Comparison of ENCODE assay signal across 29 mouse cellular contexts in the genomic region with DNA sequence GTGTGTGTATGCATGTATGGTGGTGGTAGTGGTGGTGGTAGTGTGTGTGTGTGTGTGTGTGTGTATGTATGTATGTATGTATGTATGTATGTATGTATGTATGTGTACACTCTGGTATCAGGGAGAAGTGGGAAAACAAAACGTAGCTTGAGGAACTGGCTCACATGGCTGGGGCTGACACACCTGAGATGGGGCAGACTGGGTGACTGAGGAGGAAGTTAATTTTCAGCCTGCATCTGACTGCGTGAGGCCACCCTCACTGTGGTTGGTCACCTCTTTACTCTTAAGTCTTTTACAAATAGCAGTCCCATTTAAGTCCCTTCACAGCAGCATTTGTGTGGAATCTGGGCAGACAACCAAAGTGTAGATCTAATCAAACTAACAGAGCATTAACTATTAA. TPM values are rescaled to one million over a fixed set of nuclear protein-coding genes. Genes with fewer than 3 reads are reported as not detected.
DNase-seq lines count a peak whose midpoint lies in the region; ATAC-seq and TF ChIP-seq lines count a peak whose summit lies in the region.
"Had no signal": no experiment of that assay in that cellular context is flagged by ENCODE, and none has a peak within 500 bp of the region (broad histone marks: within the 10 kb centered on the region; RNA-seq: fewer than 3 reads in every experiment).

No protein-coding gene starts in this region.

- no peak overlapping the region for H3K4me3 ChIP-seq in intestine, embryonic 14.5 days (ENCODE audit: low read depth, low read length)
- H3K4me3 ChIP-seq in intestine, postnatal 0 days (ENCODE audit: low read depth, low read length): no peak overlapping the region
- H3K4me3 ChIP-seq in lung, postnatal 0 days (ENCODE audit: low read depth, low read length): no peak overlapping the region
- H3K4me3 ChIP-seq in intestine, embryonic 16.5 days (ENCODE audit: low read length): no peak overlapping the region
- H3K4me3 ChIP-seq in stomach, postnatal 0 days (ENCODE audit: low read depth, low read length): no peak overlapping the region
- no peak overlapping the region for H3K4me3 ChIP-seq in hindbrain, embryonic 16.5 days (ENCODE audit: low read length)
- H3K4me3 ChIP-seq: embryonic facial prominence, embryonic 12.5 days; embryonic facial prominence, embryonic 15.5 days; gastrocnemius, adult 2 months; hindbrain, embryonic 12.5 days; hindbrain, embryonic 15.5 days had no signal

- DNase-seq in intestine, embryonic 14.5 days (ENCODE audit: low spot score): no peak
- no peak for DNase-seq in lung, postnatal 0 days (ENCODE audit: low spot score)
- DNase-seq in lung, postnatal 4 days: no peak
- peak; percentile 35 for DNase-seq in stomach, postnatal 0 days (ENCODE audit: low spot score)
- DNase-seq in layer of hippocampus, adult 11-12 months (ENCODE audit: low spot score): no peak
- DNase-seq: adrenal gland, postnatal 10 days; adrenal gland, postnatal 36 days; B cell, adult 2 months; cerebellum, adult 2 months; cerebellum, postnatal 25 days; forebrain, postnatal 0 days; gastrocnemius, adult 2 months; gastrocnemius, postnatal 14 days; heart, adult 11 months had no signal

- no peak for TF ChIP-seq EP300 in lung, postnatal 0 days (IDR thresholded peaks at IDR 0.05)
- no peak for TF ChIP-seq EP300 in stomach, postnatal 0 days (optimal IDR thresholded peaks at IDR 0.05)

- no peak for TF ChIP-seq CTCF in intestine, postnatal 0 days (IDR thresholded peaks at IDR 0.05; ENCODE audit: low read depth)
- TF ChIP-seq CTCF in lung, postnatal 0 days (IDR thresholded peaks at IDR 0.05): no peak
- TF ChIP-seq CTCF in stomach, postnatal 0 days (IDR thresholded peaks at IDR 0.05; ENCODE audit: low read depth): no peak

- no peaks in the 10 kb centered on the region for H3K9me3 ChIP-seq in intestine, embryonic 14.5 days (ENCODE audit: control insufficient read depth, low read length)
- no peaks in the 10 kb centered on the region for H3K9me3 ChIP-seq in intestine, postnatal 0 days (ENCODE audit: control insufficient read depth)
- no peaks in the 10 kb centered on the region for H3K9me3 ChIP-seq in lung, postnatal 0 days (ENCODE audit: low read length)
- no peaks in the 10 kb centered on the region for H3K9me3 ChIP-seq in intestine, embryonic 16.5 days (ENCODE audit: control insufficient read depth, low read length)
- H3K9me3 ChIP-seq in stomach, postnatal 0 days (ENCODE audit: control insufficient read depth, low read length): no peaks in the 10 kb centered on the region
- H3K9me3 ChIP-seq in hindbrain, embryonic 16.5 days (ENCODE audit: control insufficient read depth, low read length): no peaks in the 10 kb centered on the region
- H3K9me3 ChIP-seq: embryonic facial prominence, embryonic 12.5 days; embryonic facial prominence, embryonic 15.5 days; hindbrain, embryonic 12.5 days; hindbrain, embryonic 15.5 days had no signal

- no peak overlapping the region for H3K9ac ChIP-seq in intestine, embryonic 14.5 days (ENCODE audit: low read length)
- no peak overlapping the region for H3K9ac ChIP-seq in intestine, postnatal 0 days (ENCODE audit: low read depth, low read length)
- H3K9ac ChIP-seq in lung, postnatal 0 days (replicated peaks; ENCODE audit: low read depth): no peak overlapping the region
- no peak overlapping the region for H3K9ac ChIP-seq in intestine, embryonic 16.5 days (ENCODE audit: low read depth, low read length)
- H3K9ac ChIP-seq in stomach, postnatal 0 days (ENCODE audit: low read length): no peak overlapping the region
- H3K9ac ChIP-seq in hindbrain, embryonic 16.5 days (ENCODE audit: low read depth, low read length): no peak overlapping the region
- H3K9ac ChIP-seq: embryonic facial prominence, embryonic 12.5 days; embryonic facial prominence, embryonic 15.5 days; forebrain, postnatal 0 days; hindbrain, embryonic 12.5 days; hindbrain, embryonic 15.5 days had no signal

- WGBS in intestine, embryonic 14.5 days: 65% methylated on average over 2 of the region's 2 CpGs
- WGBS in intestine, postnatal 0 days: 32% methylated on average over 2 of the region's 2 CpGs
- whole genome bisulfite sequencing in lung, postnatal 0 days: 59% methylated on average over 2 of the region's 2 CpGs
- 61% methylated on average over 2 of the region's 2 CpGs for WGBS in intestine, embryonic 16.5 days
- WGBS in stomach, postnatal 0 days: 37% methylated on average over 2 of the region's 2 CpGs
- 85% methylated on average over 2 of the region's 2 CpGs for WGBS in hindbrain, embryonic 16.5 days

- H3K4me1 ChIP-seq in intestine, embryonic 14.5 days (replicated peaks; ENCODE audit: control insufficient read depth, insufficient read depth, low read length): no peaks in the 10 kb centered on the region
- no peaks in the 10 kb centered on the region for H3K4me1 ChIP-seq in intestine, postnatal 0 days (replicated peaks; ENCODE audit: control insufficient read depth, insufficient read depth, low read length)
- H3K4me1 ChIP-seq in lung, postnatal 0 days (ENCODE audit: insufficient read depth, low read depth, low read length): no peaks in the 10 kb centered on the region
- peaks cover 1% of the 10 kb centered on the region; the same call in 1 of the 2 replicates for H3K4me1 ChIP-seq in intestine, embryonic 16.5 days (ENCODE audit: control insufficient read depth, insufficient read depth, low read length)
- no peaks in the 10 kb centered on the region for H3K4me1 ChIP-seq in stomach, postnatal 0 days (replicated peaks; ENCODE audit: control insufficient read depth, insufficient read depth)
- H3K4me1 ChIP-seq in hindbrain, embryonic 16.5 days (ENCODE audit: control insufficient read depth, insufficient read depth, low read depth, low read length): peaks cover 4% of the 10 kb centered on the region
- H3K4me1 ChIP-seq: embryonic facial prominence, embryonic 12.5 days; embryonic facial prominence, embryonic 15.5 days; hindbrain, embryonic 15.5 days had no signal

- no peak overlapping the region for H3K4me2 ChIP-seq in intestine, embryonic 14.5 days (ENCODE audit: low read length)
- no peak overlapping the region for H3K4me2 ChIP-seq in intestine, postnatal 0 days (replicated peaks; ENCODE audit: low read depth)
- no peak overlapping the region for H3K4me2 ChIP-seq in lung, postnatal 0 days (replicated peaks; ENCODE audit: low read depth, low read length)
- H3K4me2 ChIP-seq in intestine, embryonic 16.5 days (ENCODE audit: low read depth, low read length): no peak overlapping the region
- H3K4me2 ChIP-seq in stomach, postnatal 0 days (replicated peaks; ENCODE audit: low read depth): no peak overlapping the region
- H3K4me2 ChIP-seq in hindbrain, embryonic 16.5 days (ENCODE audit: low read length): no peak overlapping the region
- H3K4me2 ChIP-seq: embryonic facial prominence, embryonic 12.5 days; embryonic facial prominence, embryonic 15.5 days; heart, embryonic 11.5 days; hindbrain, embryonic 12.5 days; hindbrain, embryonic 15.5 days had no signal

- no peaks in the 10 kb centered on the region for H3K27me3 ChIP-seq in intestine, embryonic 14.5 days (replicated peaks; ENCODE audit: control insufficient read depth, insufficient read depth, low read length)
- H3K27me3 ChIP-seq in intestine, postnatal 0 days (replicated peaks; ENCODE audit: control insufficient read depth, insufficient read depth, low read length): no peaks in the 10 kb centered on the region
- no peaks in the 10 kb centered on the region for H3K27me3 ChIP-seq in lung, postnatal 0 days (replicated peaks; ENCODE audit: insufficient read depth, low read length)
- no peaks in the 10 kb centered on the region for H3K27me3 ChIP-seq in intestine, embryonic 16.5 days (replicated peaks; ENCODE audit: control insufficient read depth, insufficient read depth, low read length)
- no peaks in the 10 kb centered on the region for H3K27me3 ChIP-seq in stomach, postnatal 0 days (ENCODE audit: control insufficient read depth, insufficient read depth, low read length)
- no peaks in the 10 kb centered on the region for H3K27me3 ChIP-seq in hindbrain, embryonic 16.5 days (replicated peaks; ENCODE audit: control insufficient read depth, insufficient read depth, low read length)
- H3K27me3 ChIP-seq: embryonic facial prominence, embryonic 12.5 days; embryonic facial prominence, embryonic 15.5 days; hindbrain, embryonic 12.5 days; hindbrain, embryonic 15.5 days; Patski had no signal

- no peak; the same call in 1 of the 2 replicates for ATAC-seq in intestine, embryonic 14.5 days (replicated peaks; ENCODE audit: low FRiP score, low TSS enrichment, low read depth)
- ATAC-seq in intestine, postnatal 0 days: no peak
- 0 out of 2 replicates have a peak, but pooled peaks have one; percentile 41 for ATAC-seq in lung, postnatal 0 days
- peak; percentile 63 for ATAC-seq in intestine, embryonic 16.5 days
- peak; percentile 55; the same call in 1 of the 2 replicates for ATAC-seq in stomach, postnatal 0 days (ENCODE audit: low FRiP score, low TSS enrichment)
- ATAC-seq in hindbrain, embryonic 16.5 days: no peak
- ATAC-seq: forebrain, embryonic 14.5 days; forebrain, postnatal 0 days; Patski had no signal

- 0 out of 2 replicates have a peak overlapping the region, but pooled peaks have one; percentile 4 for H3K27ac ChIP-seq in intestine, embryonic 14.5 days (ENCODE audit: low read depth)
- H3K27ac ChIP-seq in intestine, postnatal 0 days (ENCODE audit: low read depth, low read length): no peak overlapping the region
- H3K27ac ChIP-seq in lung, postnatal 0 days (ENCODE audit: low read length): 0 out of 2 replicates have a peak overlapping the region, but pooled peaks have one; percentile 14
- H3K27ac ChIP-seq in intestine, embryonic 16.5 days (ENCODE audit: low read length): no peak overlapping the region
- H3K27ac ChIP-seq in stomach, postnatal 0 days (replicated peaks): no peak overlapping the region
- no peak overlapping the region for H3K27ac ChIP-seq in hindbrain, embryonic 16.5 days (ENCODE audit: low read depth, low read length)
- H3K27ac ChIP-seq: embryonic facial prominence, embryonic 12.5 days; embryonic facial prominence, embryonic 15.5 days; gastrocnemius, adult 2 months; hindbrain, embryonic 12.5 days; hindbrain, embryonic 15.5 days had no signal

- H3K36me3 ChIP-seq in intestine, embryonic 14.5 days (ENCODE audit: control insufficient read depth, insufficient read depth, low read length): no peaks in the 10 kb centered on the region
- H3K36me3 ChIP-seq in intestine, postnatal 0 days (ENCODE audit: control insufficient read depth, insufficient read depth): no peaks in the 10 kb centered on the region
- no peaks in the 10 kb centered on the region for H3K36me3 ChIP-seq in lung, postnatal 0 days (ENCODE audit: insufficient read depth, low read length)
- H3K36me3 ChIP-seq in intestine, embryonic 16.5 days (ENCODE audit: control insufficient read depth, insufficient read depth, low read length): no peaks in the 10 kb centered on the region
- H3K36me3 ChIP-seq in stomach, postnatal 0 days (ENCODE audit: control insufficient read depth, insufficient read depth, low read length): no peaks in the 10 kb centered on the region
- no peaks in the 10 kb centered on the region for H3K36me3 ChIP-seq in hindbrain, embryonic 16.5 days (ENCODE audit: control insufficient read depth, insufficient read depth, low read length)
- H3K36me3 ChIP-seq: embryonic facial prominence, embryonic 12.5 days; embryonic facial prominence, embryonic 15.5 days; G1E; hindbrain, embryonic 12.5 days; hindbrain, embryonic 15.5 days had no signal

RNA-seq across cellular contexts. Expression of gene Gm11985, which starts 9.1 kb away (rescaled TPM):
- polyA plus RNA-seq in intestine, embryonic 14.5 days (2014; fragmentation: Nextera tagmentation; extraction: Ambion mirVana): not detected in 2 replicates
- polyA plus RNA-seq in intestine, postnatal 0 days (2015; fragmentation: Nextera tagmentation; extraction: Ambion mirVana): not detected in 2 replicates
- polyA plus RNA-seq in lung, postnatal 0 days (2015; fragmentation: Nextera tagmentation; extraction: Ambion mirVana): not detected in 2 replicates
- not detected in 2 replicates for polyA plus RNA-seq in intestine, embryonic 16.5 days (2015; fragmentation: Nextera tagmentation; extraction: Ambion mirVana)
- polyA plus RNA-seq in stomach, postnatal 0 days (2015; fragmentation: Nextera tagmentation; extraction: Ambion mirVana): not detected in 2 replicates
- not detected in 2 replicates for polyA plus RNA-seq in hindbrain, embryonic 16.5 days (2015; fragmentation: Nextera tagmentation; extraction: Ambion mirVana)
- polyA plus RNA-seq: cerebellum, adult 2 months; embryonic facial prominence, embryonic 12.5 days; embryonic facial prominence, embryonic 15.5 days; forebrain, embryonic 11.5 days; forebrain, embryonic 14.5 days; forebrain, postnatal 0 days; frontal cortex, adult 2 months; G1E; heart, embryonic 11.5 days; heart, embryonic 14.5 days; heart, postnatal 0 days; hindbrain, embryonic 12.5 days; Patski had no signal

RNA-seq across cellular contexts. Expression of gene Igfbp1, which starts 18.3 kb away (rescaled TPM):
- 0.15 and 0.57 TPM in 2 replicates for polyA plus RNA-seq in intestine, embryonic 14.5 days (2014; fragmentation: Nextera tagmentation; extraction: Ambion mirVana)
- polyA plus RNA-seq in intestine, postnatal 0 days (2015; fragmentation: Nextera tagmentation; extraction: Ambion mirVana): 0.12 TPM in 1 of 2 replicates, not detected in the other
- 0.23 and 0.69 TPM in 2 replicates for polyA plus RNA-seq in lung, postnatal 0 days (2015; fragmentation: Nextera tagmentation; extraction: Ambion mirVana)
- polyA plus RNA-seq in intestine, embryonic 16.5 days (2015; fragmentation: Nextera tagmentation; extraction: Ambion mirVana): 3.3 and 6.4 TPM in 2 replicates
- 2.3 and 4.5 TPM in 2 replicates for polyA plus RNA-seq in stomach, postnatal 0 days (2015; fragmentation: Nextera tagmentation; extraction: Ambion mirVana)
- 0.10 and 0.20 TPM in 2 replicates for polyA plus RNA-seq in hindbrain, embryonic 16.5 days (2015; fragmentation: Nextera tagmentation; extraction: Ambion mirVana)
- polyA plus RNA-seq: forebrain, postnatal 0 days; G1E; heart, embryonic 14.5 days; heart, postnatal 0 days had no signal

RNA-seq across cellular contexts. Expression of gene Igfbp3, which starts 34.4 kb away (rescaled TPM):
- 49.4 and 49.5 TPM in 2 replicates for polyA plus RNA-seq in intestine, embryonic 14.5 days (2014; fragmentation: Nextera tagmentation; extraction: Ambion mirVana)
- 52.7 and 57.1 TPM in 2 replicates for polyA plus RNA-seq in intestine, postnatal 0 days (2015; fragmentation: Nextera tagmentation; extraction: Ambion mirVana)
- polyA plus RNA-seq in lung, postnatal 0 days (2015; fragmentation: Nextera tagmentation; extraction: Ambion mirVana): 23.7 and 45.9 TPM in 2 replicates
- polyA plus RNA-seq in intestine, embryonic 16.5 days (2015; fragmentation: Nextera tagmentation; extraction: Ambion mirVana): 24.0 and 39.8 TPM in 2 replicates
- polyA plus RNA-seq in stomach, postnatal 0 days (2015; fragmentation: Nextera tagmentation; extraction: Ambion mirVana): 46.0 and 50.6 TPM in 2 replicates
- polyA plus RNA-seq in hindbrain, embryonic 16.5 days (2015; fragmentation: Nextera tagmentation; extraction: Ambion mirVana): 24.2 and 25.1 TPM in 2 replicates
- polyA plus RNA-seq: G1E had no signal

Comparison
In these comparisons a context has a peak if more than half of its experiments do, and no peak if none do; other contexts are left out.
1. ATAC-seq: peak in lung, postnatal 0 days (single experiment), intestine, embryonic 16.5 days (single experiment) and stomach, postnatal 0 days (single experiment); none in intestine, embryonic 14.5 days (single experiment), intestine, postnatal 0 days (single experiment) and hindbrain, embryonic 16.5 days (single experiment).
2. H3K27ac ChIP-seq: peak in intestine, embryonic 14.5 days (single experiment) and lung, postnatal 0 days (single experiment); none in intestine, postnatal 0 days (single experiment), intestine, embryonic 16.5 days (single experiment), stomach, postnatal 0 days (single experiment) and hindbrain, embryonic 16.5 days (single experiment).